Mouse (Mus musculus) T-cell, adult 66 days (primary cell): ENCODE data around the gene Mus81. TPM values are rescaled to one million over a fixed set of nuclear protein-coding genes. Genes with fewer than 3 reads are reported as not detected.

Source experiments
- total RNA-seq, 2 experiments: library from RNA; stranded (reverse); gene quantifications; 3 replicates in 1 of 2; 4 replicates in 1 of 2; pipeline ENCODE4 v1.2.4; 2023

The Mus81 gene
- total RNA-seq = 10 to 100 TPM; 46.1 to 52.7 TPM

DNA sequence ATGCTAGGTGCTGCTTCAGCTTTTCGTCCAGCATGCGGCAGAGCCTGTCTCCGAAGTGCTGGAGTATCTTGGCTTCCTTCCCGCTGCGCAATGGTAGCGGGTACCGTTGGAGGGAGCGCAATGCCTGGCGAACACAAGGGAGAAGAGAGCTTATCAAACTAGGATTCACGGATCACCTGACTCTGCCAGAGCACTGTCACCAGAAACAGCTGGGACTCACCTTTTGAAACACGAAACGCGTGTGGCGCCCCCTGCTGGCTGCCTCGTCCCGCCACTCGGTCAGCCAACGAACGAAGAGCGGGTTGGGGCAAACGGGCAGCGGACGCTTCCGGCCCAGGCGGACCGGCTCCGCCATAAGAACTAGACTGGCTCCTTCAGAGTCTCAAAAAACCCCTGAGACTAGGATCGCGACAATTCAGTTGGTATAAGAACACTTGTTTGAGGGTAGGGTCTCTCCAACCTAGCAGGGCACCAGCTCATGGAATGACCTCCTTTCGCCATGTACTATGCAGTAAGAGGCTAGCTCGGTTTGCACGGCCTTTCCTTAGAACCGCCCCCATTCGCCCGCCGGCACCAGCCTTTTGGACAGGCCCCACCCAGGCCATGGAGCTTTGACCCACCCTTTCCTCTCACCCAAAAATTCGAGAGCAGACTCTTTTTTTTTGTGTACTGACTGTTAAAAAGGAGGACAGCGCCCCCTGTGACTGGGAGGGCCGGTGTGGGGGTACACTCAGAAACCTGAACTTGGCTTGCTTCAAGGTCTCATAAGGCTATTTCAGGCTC, at the start of gene Mus81:
Gene Mus81, minus strand, starts transcription at position 635 of the 783 bp plus-strand sequence.

DNA sequence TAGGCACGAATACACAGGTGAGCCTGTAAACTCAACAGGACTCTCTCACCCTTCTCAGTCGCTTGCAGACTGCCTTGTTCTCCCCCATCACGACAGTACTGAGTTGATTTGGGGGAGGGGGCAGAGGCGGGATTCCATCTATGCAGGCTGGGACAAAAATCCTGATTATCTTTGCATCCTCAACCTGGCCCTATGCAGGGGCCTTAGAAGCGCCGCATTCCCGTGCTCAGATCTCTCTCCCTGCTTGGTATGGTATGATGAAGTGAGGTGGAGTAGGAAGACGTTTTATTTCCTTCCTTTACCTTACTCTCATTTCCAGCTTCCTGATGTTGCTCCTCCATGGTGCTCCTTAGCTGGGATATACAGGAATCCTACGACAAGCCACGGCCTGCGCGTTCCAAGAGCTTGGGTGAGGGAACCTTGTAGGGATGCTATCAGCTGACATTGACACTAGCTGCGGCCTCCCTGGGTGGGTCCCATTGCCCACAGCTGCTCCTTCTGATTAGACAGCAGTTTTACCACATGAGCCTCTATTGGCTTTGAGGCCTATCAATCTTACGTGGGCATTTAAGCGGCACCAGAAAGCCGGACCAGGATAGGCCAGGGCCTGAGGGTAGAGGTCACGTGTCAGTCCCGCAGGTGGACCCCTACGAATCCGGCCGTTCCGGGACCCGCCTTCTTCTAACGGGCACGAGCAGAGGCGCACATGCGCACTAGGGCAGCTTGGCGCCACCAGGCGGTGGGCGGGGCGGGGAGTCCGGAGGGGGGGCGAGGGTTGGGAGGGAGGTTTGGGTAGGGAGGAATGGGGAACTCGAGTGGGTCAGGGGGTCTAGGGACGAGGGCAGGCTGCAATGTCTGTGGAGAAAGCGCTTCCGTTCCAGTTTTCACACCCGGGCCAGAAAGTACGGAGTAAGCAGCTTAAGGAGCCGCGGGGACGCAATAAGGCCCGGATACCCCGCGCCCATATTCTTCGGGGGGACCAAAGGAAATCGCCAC, 22.1 kb upstream of the Mus81 start, which contains the start of gene Snx32:
Gene Snx32, minus strand, starts transcription at position 508 of the 996 bp plus-strand sequence.

DNA sequence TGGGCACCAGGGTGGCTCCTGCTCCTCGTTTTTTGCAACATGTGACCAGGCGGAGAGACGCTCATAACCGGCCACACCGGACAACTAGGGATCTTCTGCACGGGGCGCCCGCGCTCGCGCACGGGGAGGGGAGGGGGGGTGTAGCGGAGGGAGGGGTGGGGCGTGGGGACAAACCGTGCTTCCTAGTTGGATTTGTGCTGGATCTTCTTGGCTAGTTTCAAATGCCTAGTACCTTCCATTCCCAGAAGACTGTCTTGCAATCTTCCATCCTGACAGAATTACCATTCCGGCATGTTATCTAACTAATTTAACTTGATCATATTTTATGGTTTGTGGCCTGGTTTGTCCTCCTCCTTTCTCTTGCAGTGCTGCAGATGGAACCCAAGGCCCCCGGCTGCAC, 15.5 kb upstream of the Mus81 start, which contains the start of gene 1700020D05Rik:
Gene 1700020D05Rik, minus strand, starts transcription at position 101 of the 400 bp plus-strand sequence.

DNA sequence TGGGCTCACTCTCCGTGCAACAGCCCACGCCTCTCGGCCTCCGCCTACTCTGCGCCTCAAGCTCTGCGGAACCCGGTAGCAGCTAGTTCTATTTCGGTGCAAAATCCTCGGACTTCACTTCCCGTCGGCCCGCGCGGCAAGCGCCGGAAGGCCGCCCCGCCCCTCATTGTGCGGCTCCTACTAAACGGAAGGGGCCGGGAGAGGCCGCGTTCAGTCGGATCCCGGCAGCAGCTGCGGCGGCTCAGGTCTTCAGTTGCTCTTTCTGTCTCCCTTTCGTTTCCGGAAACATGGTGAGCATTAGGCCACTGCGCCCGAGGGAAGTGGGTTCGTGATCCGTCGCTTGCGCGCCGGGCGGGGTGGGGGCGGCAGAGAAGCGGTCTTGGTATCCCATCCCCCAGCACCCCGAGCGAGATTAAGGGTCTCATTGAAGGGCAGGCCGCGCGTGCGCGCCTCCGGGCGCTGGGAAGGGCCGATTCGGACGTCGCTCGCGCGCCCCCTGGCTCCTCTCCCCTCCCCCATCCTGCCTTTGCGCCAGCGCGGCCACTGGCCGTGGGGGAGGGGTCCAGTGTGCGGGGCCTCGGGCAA, 2.2 kb upstream of the Mus81 start, which contains the start of gene Cfl1:
Gene Cfl1, plus strand, starts transcription at position 143 of the 585 bp plus-strand sequence.

DNA sequence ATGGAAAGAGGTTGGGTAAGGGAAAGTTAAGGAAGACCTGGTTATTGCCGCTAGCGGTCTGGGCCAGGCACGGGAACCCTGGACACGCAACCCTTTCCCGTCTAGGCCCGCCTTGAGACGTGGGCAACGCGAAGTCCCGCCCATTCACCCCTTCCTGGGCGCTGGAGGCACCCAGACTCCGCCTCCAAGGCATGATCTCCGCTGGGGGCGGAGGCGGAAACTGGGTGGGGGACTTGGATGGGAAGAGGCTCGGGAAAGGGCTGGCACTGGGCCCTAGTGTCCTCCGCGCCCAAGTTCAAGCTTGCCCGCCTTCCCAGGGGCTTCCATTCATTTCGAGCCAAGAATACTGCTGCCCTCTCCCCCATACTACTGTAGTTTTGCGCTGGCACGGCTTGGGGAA, 14.5 kb downstream of the Mus81 start, which contains the start of gene Efemp2:
Gene Efemp2, plus strand, starts transcription at position 235 of the 400 bp plus-strand sequence.

DNA sequence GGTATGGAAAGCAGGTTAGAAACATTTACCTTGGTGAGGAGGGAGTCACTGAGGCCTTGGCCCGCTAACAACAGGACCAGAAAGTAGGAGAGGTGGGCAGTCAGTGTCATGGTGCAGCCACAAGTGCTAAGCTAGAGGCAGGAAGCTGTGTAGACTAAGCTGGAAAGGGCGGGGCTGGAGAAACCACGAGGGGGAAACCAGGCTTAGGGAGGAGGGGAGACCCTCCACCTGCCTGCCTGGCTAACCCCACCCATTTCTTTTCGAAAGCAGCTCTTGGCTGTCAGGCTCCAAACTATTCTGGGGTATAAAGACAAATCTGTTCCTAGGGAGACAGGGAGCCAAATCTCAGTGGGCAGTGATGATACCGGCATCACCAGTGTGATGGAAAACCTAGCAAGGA, 19.8 kb downstream of the Mus81 start, which contains the start of gene Ctsw:
Gene Ctsw, minus strand, starts transcription at position 134 of the 400 bp plus-strand sequence.

DNA sequence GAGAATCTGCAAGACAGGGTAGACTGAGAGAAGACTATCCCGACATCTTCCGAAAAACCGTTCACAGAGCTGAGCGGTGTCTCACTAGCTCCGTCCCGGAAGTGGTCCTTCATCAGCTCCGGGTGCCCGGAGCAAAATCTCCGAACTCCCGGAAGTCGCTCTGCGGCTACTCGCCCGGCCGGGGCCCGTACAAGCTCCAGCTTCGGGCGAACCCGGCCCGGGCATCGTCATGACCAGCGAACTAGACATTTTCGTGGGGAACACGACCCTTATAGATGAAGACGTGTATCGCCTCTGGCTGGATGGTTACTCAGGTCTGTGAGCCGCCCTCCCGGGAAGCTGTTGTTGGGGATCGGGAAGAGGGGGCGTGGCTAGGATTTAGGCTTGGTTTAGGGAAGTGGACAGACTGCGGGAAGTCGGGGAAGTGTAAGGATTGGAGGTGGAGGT, 27.7 kb downstream of the Mus81 start, which contains the start of gene Fibp:
Gene Fibp, plus strand, starts transcription at position 151 of the 447 bp plus-strand sequence.

DNA sequence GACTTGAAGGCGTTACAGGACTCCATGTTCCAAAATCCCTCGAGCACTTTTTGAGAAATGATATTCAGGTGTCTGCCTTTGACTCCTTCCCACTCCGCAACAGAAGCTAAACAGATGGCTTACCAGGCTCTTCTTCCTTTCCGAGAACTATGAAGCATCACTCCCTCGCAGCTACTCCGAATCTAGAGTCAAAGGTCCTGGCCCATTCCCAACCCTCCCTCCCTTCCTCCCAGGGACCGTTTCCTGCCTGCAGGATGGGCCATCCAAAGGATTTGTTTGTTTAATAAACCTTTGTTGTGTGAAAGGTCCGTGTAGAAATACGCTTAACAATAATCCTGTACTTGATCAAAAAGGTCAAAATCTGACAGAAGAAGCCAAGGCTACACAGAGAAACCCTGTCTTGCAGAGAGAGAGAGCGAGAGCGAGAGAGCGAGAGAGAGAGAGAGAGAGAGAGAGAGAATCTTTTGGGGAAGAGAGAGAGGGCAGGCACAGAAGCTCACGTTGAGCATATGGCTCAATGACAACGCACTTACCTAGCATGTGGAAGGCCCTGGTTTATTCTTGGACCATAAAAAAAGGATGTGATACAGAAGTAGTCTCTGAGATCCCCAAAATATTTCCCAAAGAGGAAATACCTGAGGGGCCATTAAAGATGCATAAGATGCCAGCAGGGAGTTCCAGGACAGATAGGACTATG, 30.3 kb downstream of the Mus81 start, which contains the start of gene Ccdc85b:
Gene Ccdc85b, minus strand, starts transcription at position 149 of the 697 bp plus-strand sequence.

DNA sequence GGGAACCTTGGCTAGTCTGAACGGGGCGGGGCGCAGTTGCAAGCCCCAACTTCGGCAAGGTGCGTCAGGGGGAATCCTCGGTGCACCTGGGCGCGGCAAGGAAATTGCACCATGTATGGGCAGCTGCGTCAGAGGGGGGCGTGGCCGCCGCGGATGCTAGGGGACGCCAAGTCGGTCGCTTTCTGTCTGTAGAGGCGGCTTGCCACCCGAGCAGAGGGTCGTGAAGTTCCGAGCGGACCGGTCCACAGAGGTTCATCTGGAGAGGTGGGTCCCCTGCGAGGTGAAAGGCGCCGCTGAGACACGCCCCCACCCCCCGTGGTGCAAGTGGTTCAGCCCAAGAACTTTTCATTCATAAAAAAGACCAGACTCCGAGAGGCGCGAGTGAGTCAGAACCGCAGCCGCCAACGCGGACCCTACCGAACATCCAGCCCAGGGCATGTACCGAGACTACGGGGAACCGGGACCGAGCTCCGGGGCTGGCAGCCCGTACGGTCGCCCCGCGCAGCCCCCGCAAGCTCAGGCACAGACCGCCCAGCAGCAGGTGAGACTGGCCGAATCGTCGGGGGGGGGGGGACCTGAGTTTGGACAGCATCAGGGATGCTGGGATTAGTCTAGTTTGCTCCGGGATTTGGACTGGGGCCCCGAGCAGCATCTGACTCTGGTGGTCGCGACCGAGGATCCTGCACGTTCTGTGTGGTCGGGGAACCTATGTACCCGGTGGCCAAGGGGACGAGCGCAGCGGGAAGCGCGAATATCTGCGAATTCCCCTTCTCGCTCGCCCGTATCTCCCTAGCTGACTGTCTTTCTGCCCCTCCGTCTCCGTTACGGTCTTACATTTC, 40.5 kb downstream of the Mus81 start, which contains the start of gene Fosl1:
Gene Fosl1, plus strand, starts transcription at position 33 of the 839 bp plus-strand sequence.

Other genes with a start within 250 kb of the Mus81 start
- gene Pacs1, start 215.3 kb downstream of the Mus81 start, total RNA-seq = 100 to 1,000 TPM; 102 to 103 TPM
- 100 to 1,000 TPM; 262 to 282 TPM for gene Sf3b2, start 192.9 kb downstream of the Mus81 start, total RNA-seq
- gene Gal3st3, start 190.1 kb downstream of the Mus81 start, total RNA-seq = not detected
- not detected for gene Catsper1, start 152.7 kb downstream of the Mus81 start, total RNA-seq
- gene Cst6, start 138.8 kb downstream of the Mus81 start, total RNA-seq = 1 to 10 TPM; 1.0 to 2.9 TPM
- gene Eif1ad, start 121.7 kb downstream of the Mus81 start, total RNA-seq = 10 to 100 TPM; 35.1 to 42.2 TPM
- gene Banf1, start 121.2 kb downstream of the Mus81 start, total RNA-seq = 100 to 1,000 TPM; 104 to 116 TPM
- gene Sart1, start 99.7 kb downstream of the Mus81 start, total RNA-seq = 100 to 1,000 TPM; 183 to 193 TPM
- gene Tsga10ip, start 85.9 kb downstream of the Mus81 start, total RNA-seq = under 1 TPM in 1 of 2 experiments, not detected in 1; 0.98 TPM
- gene Drap1, start 63.4 kb downstream of the Mus81 start, total RNA-seq = 100 to 1,000 TPM; 176 to 179 TPM
- gene AI837181, start 63.3 kb downstream of the Mus81 start, total RNA-seq = 10 to 100 TPM; 66.9 to 71.3 TPM
- gene Fosl1, start 40.9 kb downstream of the Mus81 start, total RNA-seq = not detected
- gene Ccdc85b, start 30.5 kb downstream of the Mus81 start, total RNA-seq = 1 to 10 TPM; 7.1 TPM
- 10 to 100 TPM; 85.7 to 89.0 TPM for gene Fibp, start 27.8 kb downstream of the Mus81 start, total RNA-seq
- gene Ctsw, start 19.9 kb downstream of the Mus81 start, total RNA-seq = 100 to 1,000 TPM; 168 to 233 TPM
- gene Efemp2, start 14.4 kb downstream of the Mus81 start, total RNA-seq = 1 to 10 TPM; 1.6 to 3.4 TPM
- 1,000 to 10,000 TPM; 1,462 to 1,487 TPM for gene Cfl1, start 2.1 kb upstream of the Mus81 start, total RNA-seq
- gene 1700020D05Rik, start 15.4 kb upstream of the Mus81 start, total RNA-seq = 1 to 10 TPM; 2.1 to 2.6 TPM
- gene Snx32, start 22.1 kb upstream of the Mus81 start, total RNA-seq = 10 to 100 TPM in 1 of 2 experiments, 1 to 10 TPM in 1; 9.2 to 10.5 TPM
- not detected for gene Ovol1, start 72.2 kb upstream of the Mus81 start, total RNA-seq
- gene Ap5b1, start 79.6 kb upstream of the Mus81 start, total RNA-seq = 10 to 100 TPM; 25.5 to 26.2 TPM
- gene Rnaseh2c, start 113.5 kb upstream of the Mus81 start, total RNA-seq = 100 to 1,000 TPM; 113 TPM
- gene Kat5, start 121.8 kb upstream of the Mus81 start, total RNA-seq = 100 to 1,000 TPM; 120 to 134 TPM
- gene Rela, start 149.1 kb upstream of the Mus81 start, total RNA-seq = 100 to 1,000 TPM; 129 to 143 TPM
- 100 to 1,000 TPM; 205 to 236 TPM for gene Sipa1, start 175.3 kb upstream of the Mus81 start, total RNA-seq
- 10 to 100 TPM; 47.9 to 54.0 TPM for gene Map3k11, start 200.3 kb upstream of the Mus81 start, total RNA-seq
- 100 to 1,000 TPM; 154 to 180 TPM for gene Pcnx3, start 200.5 kb upstream of the Mus81 start, total RNA-seq
- 1 to 10 TPM; 1.1 to 1.3 TPM for gene Kcnk7, start 216.0 kb upstream of the Mus81 start, total RNA-seq
- 10 to 100 TPM; 33.2 to 33.4 TPM for gene Ehbp1l1, start 237.9 kb upstream of the Mus81 start, total RNA-seq
- 10 to 100 TPM; 33.5 to 40.3 TPM for gene Fam89b, start 241.3 kb upstream of the Mus81 start, total RNA-seq